Mouse (Mus musculus): Measurements from ENCODE around the gene Tas2r144. TPM values are rescaled to one million over a fixed set of nuclear protein-coding genes. Genes with fewer than 3 reads are reported as not detected.

Tas2r144 gene
- not detected in 2 replicates for polyA plus RNA-seq (2012; rRNA removed; ENCODE audit: low replicate concordance)

GRCm38 (mm10) chr6:42215028-42215427, at the start of gene Tas2r144:
Tas2r144 (plus strand) TSS chr6:42215328.

GRCm38 (mm10) chr6:42245711-42246353, 30.7 kb downstream of the Tas2r144 start, which contains the start of gene Gstk1:
Gstk1 (plus strand) TSS chr6:42245935.

DNA sequence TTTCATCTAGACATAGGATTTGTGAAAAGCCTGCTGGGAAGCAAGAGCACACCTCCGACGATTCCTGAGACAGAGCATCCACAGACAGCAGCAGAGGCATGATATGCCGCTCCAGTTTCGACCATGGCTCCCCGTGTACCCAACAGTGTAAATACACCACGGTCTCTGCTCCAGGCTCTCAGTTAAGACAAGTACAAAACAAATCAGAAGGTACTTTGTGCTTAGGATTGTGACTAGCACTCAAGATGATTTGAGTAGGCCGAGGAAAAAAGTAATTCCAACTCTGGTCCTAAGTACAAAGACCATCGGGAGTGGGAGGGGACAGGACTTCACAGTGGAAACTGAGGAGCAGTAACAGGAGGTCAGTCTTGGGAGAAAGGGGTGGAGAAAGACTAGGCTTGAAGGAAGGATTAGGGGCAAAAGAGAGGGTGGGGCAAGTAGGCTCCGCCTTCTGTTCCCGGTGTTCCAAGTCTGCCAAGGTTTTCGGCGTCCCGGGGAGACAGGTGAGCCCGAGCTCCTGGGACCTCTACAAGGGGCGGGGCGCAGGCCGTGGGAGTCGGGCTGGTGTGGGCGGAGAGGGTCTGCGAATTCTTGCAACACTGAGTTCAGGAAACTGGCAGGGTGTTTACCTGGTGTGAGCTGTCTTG, 46.5 kb downstream of the Tas2r144 start, which contains the start of gene Tmem139:
Tmem139 (plus strand) TSS at position 447 of the 647 bp plus-strand sequence.

DNA sequence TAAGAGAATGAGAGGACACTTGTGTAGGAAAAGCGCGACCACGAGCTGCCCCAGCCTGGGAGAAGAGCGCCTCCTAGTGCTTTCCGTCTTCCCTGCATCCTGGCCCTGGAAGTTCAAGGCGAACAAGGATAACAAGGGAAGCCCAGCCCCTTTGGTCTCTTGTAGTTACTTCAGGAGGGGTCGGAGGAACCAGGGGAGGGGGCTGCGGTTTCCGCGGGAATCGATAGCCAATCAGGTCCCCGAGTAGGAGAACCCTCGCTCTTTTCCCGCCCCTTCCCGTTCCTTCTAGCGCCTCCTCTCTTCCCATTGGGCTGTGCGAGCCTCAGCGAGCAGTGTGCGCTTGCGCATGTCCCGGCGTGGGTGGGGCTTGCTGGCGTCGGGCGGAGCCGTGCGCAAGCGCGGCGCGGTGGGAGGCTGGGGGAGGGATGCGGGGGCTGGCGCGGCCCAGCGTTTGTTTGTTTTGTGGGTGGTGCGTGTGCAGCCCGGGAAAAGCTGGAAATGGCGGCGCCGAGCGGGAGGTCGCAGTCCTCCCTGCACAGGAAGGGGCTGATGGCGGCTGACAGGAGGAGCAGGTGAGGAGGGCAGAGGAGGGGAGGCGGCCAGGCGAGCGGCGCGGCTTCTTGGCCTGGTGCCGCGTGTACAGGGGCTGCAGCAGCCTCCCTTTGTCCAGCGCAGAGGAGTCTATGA, 49.6 kb downstream of the Tas2r144 start, which contains the start of gene Casp2:
Casp2 (plus strand) TSS at position 360 of the 687 bp plus-strand sequence.

Other genes with a start within 250 kb of the Tas2r144 start
- not detected in 2 replicates for gene Sval3, start 247.2 kb upstream of the Tas2r144 start, polyA plus RNA-seq (2012; rRNA removed; ENCODE audit: low replicate concordance)
- 0.43 TPM in 1 of 2 replicates, not detected in the other for gene Sva, start 176.9 kb upstream of the Tas2r144 start, polyA plus RNA-seq (2012; rRNA removed; ENCODE audit: low replicate concordance)
- gene Tas2r139, start 74.4 kb upstream of the Tas2r144 start, polyA plus RNA-seq (2012; rRNA removed; ENCODE audit: low replicate concordance), result not detected in 2 replicates
- gene Gstk1, start 30.6 kb downstream of the Tas2r144 start, polyA plus RNA-seq (2012; rRNA removed; ENCODE audit: low replicate concordance), result 38.4 and 87.4 TPM in 2 replicates
- 1.5 TPM in 1 of 2 replicates, not detected in the other for gene Tmem139, start 46.6 kb downstream of the Tas2r144 start, polyA plus RNA-seq (2012; rRNA removed; ENCODE audit: low replicate concordance)
- 21.7 and 43.2 TPM in 2 replicates for gene Casp2, start 49.7 kb downstream of the Tas2r144 start, polyA plus RNA-seq (2012; rRNA removed; ENCODE audit: low replicate concordance)
- 0.07 and 0.12 TPM in 2 replicates for gene Clcn1, start 71.4 kb downstream of the Tas2r144 start, polyA plus RNA-seq (2012; rRNA removed; ENCODE audit: low replicate concordance)
- gene Fam131b, start 109.3 kb downstream of the Tas2r144 start, polyA plus RNA-seq (2012; rRNA removed; ENCODE audit: low replicate concordance), result 1.6 and 5.7 TPM in 2 replicates
- gene Zyx, start 134.3 kb downstream of the Tas2r144 start, polyA plus RNA-seq (2012; rRNA removed; ENCODE audit: low replicate concordance), result 146 and 348 TPM in 2 replicates
- gene Epha1, start 157.9 kb downstream of the Tas2r144 start, polyA plus RNA-seq (2012; rRNA removed; ENCODE audit: low replicate concordance), result 1.2 and 11.6 TPM in 2 replicates
- gene Tas2r143, start 184.9 kb downstream of the Tas2r144 start, polyA plus RNA-seq (2012; rRNA removed; ENCODE audit: low replicate concordance), result 0.19 and 0.63 TPM in 2 replicates
- 0.14 TPM in 1 of 2 replicates, not detected in the other for gene Tas2r135, start 190.1 kb downstream of the Tas2r144 start, polyA plus RNA-seq (2012; rRNA removed; ENCODE audit: low replicate concordance)
- gene Tas2r126, start 219.2 kb downstream of the Tas2r144 start, polyA plus RNA-seq (2012; rRNA removed; ENCODE audit: low replicate concordance), result not detected in 2 replicates
- not detected in 2 replicates for gene Olfr458, start 249.9 kb downstream of the Tas2r144 start, polyA plus RNA-seq (2012; rRNA removed; ENCODE audit: low replicate concordance)

All from subcutaneous adipose tissue, adult 2 months (tissue).